Mouse (Mus musculus) layer of hippocampus, postnatal 36 days (tissue): ENCODE results near the gene Lyzl6. TPM values are rescaled to one million over a fixed set of nuclear protein-coding genes. Genes with fewer than 3 reads are reported as not detected.
"Not testable (repeated sequence)": the region's sequence is repeated elsewhere in the genome, so short reads cannot be mapped to it uniquely, and the experiment has no call there.

ENCODE experiments used
- DNase-seq, 2 experiments: peaks; one replicate each; pipeline ENCODE4 v3.0.0; 2022
- total RNA-seq, 2 experiments: library from RNA; stranded (reverse); gene quantifications; 2 replicates each; pipeline ENCODE4 v1.2.3; 2021

Lyzl6 gene
- not detected for total RNA-seq

DNA sequence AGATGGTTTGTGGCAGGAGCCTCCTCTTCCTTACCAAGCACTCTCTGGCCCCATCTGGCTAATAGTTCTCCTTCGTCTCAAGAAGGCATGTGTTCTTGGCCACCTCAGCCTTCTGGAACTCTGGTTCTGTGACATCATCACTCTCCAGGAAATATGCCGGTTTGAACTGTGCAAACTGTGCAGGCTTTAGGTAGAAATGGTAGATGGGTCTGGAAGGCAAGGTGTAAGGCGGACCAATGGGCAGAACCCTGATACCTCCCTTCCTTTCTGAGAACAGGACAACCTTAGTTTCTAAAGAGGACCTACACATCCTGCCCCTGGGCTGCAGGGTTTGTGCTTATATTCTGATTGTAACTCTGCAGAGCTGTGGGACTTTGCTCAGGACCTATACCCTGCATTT is at the start of gene Lyzl6:
Gene Lyzl6 (minus strand): TSS at position 101 of the 400 bp plus-strand sequence.
- no peak for DNase-seq

DNA sequence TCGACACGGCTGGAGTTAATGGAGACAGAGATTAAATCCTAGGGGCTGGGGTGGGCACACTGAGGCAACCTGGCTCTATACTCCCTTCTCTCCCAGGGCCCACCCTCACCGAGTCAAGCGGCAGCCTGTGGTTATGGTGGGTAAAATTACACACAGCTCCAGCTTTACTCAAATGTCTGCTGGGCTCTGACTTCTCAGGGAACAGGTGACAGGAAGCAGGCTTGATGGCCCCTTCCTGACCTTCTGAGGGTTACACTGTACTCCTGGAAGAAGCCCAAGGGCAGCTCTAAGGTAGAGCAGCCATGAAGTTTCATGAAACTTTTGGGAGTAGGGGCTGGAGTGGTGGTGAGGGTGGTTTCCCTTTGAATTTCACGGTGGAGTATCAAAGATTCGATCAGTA is 48.0 kb upstream of the Lyzl6 start:
- DNase-seq, result no peak

DNA sequence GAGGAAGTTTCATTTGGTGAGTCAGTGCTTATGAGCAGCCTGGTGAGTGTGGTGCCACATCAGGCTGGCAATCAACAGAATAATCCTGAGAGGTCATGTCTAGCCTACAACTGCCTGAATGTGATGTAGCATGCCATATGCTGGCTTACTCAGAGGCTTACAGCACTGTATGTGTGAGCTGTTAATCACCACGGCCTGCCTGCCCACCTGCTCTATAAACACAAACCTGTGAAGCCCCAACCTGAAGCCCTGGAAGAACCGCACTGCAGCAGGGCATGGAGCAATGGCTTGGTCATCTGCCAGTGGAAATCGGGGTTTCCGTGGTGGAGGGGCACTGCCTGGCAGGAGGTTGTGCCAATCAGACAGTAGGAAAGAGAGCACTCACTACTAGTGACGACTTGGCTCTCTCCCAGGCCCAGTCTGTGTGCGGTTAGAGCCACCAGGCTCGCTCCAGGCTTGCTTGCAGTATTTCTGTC is 46.6 kb upstream of the Lyzl6 start:
- DNase-seq, result peak; percentile 49 to 68

DNA sequence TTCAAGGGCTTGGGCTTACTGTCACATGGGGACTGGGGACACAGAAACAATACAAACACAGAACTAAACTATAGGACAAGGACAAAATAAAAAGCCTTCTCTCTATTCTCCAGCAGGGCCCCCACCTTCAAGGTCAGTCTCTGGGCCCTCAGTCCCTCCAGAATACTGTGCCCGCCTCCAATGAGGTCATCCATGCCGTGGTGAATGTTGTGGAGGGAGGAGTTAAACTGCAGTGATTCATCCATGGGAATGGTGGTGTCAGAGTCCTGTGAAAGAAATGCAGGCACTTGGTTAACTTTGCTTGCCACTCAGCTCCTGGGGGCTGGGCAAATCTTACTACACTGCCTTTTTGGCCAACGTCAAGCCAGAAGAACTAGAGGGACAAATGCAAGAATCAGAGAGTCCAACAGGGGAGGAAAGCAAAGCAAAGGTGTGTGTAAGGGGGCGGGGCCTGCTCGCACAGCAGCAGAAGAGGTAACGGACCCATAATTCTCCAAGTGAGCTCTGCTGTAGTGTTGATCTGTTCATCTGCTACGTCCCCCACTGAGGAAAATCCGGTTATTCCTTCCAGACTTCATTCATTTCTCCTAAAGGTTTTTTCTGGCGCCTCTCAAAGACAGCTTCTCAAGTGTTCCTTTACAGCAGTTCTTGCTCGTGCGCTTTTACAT is 45.1 kb upstream of the Lyzl6 start:
- DNase-seq, result no peak

DNA sequence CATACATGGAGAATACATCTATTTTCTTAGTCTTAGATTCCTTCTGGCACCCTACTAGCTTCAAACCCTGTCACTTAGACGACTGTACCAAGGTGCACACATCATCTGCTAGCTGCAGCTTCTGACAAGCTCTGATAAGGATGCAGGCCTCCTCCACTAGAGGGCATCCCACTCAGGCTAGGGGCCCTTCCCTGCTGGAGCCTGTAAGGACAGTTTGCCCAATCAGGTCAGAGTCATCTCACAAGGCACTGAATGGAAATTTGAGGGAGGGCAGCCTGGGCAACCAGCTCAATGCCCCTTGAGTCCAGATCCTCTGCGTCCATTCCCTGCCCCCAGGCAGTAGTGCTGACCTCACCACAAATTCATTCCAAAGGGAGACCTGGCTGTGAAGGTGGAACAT is 38.4 kb upstream of the Lyzl6 start:
- not testable (repeated sequence) for DNase-seq

DNA sequence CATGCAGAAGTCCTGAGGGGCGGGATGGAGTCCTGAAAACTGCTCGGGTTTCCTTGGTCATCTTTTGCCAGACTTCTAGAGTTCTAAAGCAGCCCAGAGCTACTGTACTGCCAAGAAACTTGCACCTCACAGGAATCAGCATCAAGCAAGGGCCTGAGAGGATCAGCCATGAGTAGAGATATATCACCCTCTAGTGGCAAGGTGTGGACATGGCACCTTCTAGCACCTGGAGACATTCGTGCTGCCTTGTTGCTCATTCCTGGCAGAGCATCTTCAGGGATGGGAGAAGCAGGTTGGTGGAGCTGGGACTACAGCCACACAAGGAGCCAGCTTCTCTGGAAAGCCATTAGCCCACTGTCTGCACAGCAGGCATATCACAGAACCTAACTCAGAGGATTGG is 36.9 kb upstream of the Lyzl6 start:
- peak; percentile 56 to 65 for DNase-seq

DNA sequence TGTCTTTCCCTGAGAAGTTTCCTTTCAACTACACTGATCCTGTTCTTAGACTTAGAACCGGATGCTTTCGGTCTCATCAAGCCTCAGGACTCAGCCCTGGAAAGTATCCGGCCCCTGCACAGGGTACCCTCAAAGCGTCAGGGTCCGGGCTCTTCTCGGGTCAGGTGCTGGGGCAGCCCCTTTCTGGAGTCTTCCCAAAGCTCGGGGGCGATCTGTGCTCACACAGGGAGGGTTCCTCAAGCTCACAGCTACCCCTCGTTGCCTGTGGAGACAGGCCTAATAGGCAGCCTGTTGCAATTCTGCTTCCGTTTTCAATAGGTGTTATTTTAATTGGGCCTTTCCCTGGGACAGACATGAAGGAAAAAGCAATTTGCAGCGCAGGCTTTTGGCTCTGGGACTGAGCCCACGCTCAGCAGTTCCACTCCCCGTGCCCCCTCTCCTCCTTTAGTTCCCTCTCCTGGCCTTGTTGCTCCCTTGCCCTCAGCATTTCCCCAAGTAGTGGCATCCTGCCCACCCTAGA is 28.3 kb upstream of the Lyzl6 start:
- no peak for DNase-seq

DNA sequence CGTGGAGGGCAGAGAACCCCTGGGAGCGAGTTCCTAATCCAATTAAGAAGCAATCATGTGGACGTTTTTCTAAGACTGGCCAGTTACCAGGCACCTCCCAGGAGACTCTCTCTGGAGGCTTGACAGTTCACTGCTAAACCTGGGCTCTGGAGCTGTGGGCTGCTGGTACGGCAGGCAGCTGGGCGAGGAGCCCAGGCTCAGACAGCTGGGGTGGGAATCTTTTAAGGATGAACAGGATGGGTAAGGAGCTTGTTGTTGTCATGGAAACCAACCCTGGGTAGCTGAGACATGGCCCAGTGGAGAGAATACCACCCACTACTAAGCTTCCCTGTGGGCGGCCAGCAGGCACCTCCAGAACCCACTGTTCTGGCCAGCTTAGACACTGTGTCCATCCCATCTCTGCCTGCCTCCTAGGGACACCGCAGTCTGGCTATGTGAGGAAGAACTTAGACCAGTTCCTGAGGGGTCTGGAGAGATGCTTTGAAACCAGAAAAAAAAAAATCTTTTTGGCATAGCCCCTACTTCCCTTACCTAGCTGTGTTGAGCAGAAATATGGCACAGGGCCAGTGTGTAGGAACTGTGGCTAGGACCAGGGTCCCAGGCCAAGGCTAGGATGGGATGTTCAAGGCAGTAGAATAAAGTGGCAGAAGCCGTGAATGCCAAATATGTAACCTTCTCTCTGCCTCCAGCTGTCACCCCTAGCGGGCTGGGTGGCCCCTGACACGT is 27.7 kb upstream of the Lyzl6 start:
- peak; percentile 69 to 71 for DNase-seq

DNA sequence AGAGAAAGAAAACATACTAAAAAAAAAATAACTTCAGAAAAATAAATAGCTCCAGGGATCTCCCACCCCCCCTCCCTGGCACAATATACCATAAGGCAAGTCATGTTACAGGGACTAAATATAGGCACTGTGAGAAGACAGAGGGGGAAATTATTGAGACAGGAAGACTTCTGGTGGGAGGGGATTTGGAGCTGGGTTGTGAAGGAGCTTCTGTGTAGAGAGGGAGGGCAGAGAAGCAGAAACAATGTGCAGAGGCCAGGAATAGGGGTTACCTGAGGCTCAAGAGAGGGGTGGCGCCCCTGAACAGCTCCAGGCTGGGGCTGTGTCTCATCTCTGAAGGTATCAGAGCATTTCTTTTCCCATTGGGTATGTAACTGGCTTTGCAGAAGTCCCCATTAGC is 27.0 kb upstream of the Lyzl6 start:
- no peak for DNase-seq

DNA sequence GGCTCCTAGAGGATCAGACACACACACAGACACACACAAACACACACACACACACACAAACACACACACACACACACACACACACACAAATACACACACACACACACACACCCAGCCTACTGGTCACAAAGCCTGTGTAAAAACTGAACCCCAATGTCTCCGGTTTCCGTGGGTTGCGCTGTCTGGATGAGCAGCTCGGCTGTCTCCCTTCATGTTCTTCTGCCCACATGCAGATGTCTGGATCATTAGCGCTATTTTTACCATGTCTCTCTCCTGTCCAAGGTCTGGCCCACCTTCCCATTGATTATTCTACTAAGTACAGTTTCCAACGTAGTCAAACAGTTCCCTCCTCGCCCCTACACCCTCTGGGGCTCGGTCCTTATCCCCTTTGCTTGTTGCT is 24.4 kb upstream of the Lyzl6 start:
- DNase-seq, result no peak

DNA sequence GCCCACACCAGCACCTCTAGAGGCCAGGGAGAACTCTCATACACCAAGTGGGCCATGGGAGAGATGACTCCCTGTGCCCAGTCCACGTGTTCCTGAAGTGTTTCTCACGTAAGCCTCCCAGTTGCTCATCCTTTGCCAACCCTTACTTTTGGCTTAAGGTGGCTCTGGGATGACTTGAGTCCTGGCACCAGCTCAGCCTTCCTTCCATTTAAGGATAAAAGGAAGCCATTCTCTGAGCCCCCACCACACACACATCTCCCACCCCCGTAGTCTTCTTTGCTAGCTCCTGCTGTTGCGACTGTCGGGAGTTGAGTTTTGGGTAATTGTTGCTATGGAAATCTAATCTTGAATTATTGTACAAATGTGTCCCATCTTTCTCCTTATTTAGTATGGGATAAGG is 23.9 kb upstream of the Lyzl6 start:
- DNase-seq, result no peak

DNA sequence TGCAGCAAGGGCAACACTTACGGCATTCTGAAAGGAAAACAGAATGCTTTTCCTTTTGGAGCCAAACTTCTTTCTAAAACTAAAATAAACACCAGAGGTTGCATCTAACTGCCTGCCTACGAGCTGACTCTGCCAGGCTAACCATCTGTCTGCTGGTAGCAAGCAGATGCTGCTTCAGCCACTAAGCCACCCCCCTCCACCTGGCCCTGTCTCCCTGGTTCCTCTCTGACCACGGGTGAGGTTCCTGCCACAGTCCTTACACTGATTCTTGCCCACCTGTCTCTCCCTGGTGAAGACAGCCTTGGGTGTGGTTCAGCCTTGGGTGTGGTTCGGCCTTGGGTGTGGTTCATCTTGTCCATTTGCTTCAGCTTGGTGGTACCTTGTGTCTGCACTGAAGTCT is 23.2 kb upstream of the Lyzl6 start:
- DNase-seq, result no peak

DNA sequence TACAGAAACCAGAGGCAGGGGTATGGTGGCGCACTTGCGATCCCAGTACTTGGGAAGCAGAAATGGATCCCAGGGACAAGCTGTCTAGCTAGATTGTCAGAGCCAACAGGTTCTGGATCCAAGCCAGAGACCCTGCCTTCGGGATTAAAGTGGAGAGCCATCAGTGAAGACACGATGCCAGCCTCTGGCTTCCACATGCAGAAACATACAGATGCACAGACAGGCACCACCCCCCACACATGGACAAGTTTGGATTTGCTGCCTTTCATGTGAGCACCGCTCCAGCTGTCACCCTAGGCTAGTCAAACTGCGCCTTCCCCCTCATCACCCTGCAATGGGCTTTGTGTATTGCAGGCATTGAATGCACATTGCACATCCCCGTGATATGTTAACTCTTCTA is 19.5 kb upstream of the Lyzl6 start:
- DNase-seq, result no peak

DNA sequence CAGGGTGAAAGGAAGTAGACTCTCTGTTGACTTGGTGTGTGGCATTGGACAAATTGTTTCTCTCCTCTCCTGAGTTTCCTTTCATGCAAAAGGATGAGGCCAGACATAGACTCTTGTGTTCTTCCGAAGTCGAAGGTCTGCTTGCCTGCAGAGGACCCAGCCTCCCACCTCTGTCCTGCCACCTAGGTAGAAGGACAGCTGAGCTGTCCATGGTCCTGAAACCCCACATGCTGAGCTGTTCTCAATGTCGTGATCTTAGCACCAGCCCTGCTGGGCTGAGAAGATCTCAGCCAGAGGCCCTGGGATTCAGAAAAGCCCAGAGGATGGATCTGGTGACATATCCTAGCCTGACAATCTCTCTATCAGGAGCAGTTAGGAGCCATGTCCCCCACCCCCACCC is 17.8 kb upstream of the Lyzl6 start:
- DNase-seq, result no peak

DNA sequence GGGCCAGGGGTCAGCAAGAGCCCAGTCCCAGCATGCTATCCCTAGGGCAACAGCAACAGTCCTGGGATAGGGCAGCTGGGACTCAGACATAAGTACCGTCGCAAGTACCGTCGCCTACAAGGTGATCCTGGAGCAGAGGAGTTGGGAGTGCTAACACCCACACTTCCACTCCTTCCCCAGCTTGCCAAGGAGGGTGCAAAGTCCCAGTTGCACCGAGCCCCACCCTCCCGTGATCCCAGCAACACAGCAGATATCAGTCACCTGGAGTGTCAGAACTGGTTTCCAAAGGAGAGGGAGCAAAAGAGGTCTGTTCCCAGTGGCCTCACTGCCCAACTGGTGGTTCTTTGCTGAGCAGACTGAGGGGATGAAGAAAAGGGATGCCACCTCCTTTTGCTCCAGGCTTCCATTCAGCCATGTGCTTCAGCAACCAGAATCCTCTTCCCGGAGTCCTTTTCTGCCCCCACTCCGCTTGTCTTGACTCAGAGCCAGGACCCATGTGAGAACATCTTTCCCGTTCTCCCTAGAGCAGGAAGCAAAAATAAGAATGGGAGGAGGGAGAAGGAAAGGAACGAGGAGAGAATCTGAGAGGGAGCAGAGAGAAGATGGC is 14.8 kb upstream of the Lyzl6 start:
- no peak for DNase-seq

DNA sequence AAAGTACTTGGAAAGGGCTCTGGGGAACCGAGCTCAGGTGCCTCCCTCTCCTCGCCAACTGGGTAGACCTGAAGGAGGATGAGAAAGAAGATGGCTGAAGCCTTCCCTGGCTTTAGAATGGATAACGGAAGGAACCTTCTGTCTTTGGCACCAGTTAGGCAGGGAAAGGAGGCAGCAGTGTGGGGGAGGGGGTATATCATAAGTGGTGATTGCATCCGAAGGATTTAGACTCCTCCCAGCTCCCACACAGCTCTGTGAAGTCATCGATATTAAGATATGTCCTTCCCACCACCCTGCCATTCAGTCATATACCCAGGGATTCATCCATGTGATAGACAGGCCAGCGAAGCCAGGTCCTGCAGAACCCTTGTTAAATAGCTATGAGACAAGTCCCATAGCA is 12.7 kb upstream of the Lyzl6 start:
- DNase-seq, result no peak

DNA sequence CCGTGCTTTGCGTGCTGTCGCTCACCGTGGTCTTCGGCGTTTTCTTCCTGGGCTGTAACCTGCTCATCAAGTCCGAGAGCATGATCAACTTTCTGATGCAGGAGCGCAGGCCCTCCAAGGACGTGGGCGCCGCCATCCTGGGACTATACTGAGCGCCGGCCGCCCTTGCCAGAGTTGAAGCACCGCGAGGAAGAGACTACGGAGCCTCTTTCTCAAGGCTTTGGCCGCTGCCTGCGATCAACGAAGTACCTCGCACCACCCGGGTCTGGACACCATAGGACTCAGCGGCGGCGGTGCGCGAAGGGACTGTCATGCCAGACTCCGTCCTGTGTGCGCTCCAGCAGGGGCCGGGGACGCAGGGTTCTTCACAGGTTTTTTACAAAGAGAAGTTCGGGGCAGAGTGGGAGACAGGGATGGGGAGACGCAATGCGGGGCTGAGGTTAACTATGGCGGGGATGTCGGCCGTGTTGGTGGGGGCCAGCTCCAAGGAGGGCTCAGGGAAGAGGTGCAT is 11.3 kb upstream of the Lyzl6 start:
- no peak for DNase-seq

DNA sequence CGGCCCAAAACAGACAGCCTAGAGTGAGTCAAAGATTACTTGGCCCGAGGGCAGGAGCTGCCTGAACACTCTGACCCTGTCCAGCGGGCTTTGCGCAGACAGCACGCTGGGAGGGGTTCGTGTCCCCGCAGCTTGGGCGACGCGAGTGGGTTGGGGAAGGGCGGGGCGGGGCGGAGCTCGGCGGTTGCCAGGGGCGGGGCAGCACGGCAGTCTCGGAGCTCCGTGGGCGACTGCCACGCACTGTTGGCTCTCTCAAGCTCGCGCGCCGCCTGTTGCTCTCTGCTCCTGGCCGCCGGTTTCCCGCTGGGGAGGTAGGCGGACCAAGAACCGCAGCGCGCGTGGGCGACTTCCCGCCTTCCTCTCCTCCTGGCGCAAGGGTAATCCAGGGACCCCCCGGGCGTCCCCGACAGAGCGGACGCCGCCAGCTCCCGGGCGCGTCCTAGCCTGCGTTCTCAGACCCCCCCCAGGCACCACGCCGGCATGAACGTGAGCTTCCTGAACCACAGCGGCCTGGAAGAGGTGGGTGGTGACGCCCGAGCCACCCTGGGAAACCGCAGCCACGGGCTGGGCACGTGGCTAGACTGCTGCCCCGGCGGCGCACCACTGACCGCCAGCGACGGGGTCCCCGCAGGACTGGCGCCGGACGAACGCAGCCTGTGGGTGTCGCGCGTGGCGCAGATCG is 10.8 kb upstream of the Lyzl6 start, which contains the start of gene Rprml:
Gene Rprml (plus strand): TSS at position 270 of the 682 bp plus-strand sequence.
- peak; percentile 84 for DNase-seq

DNA sequence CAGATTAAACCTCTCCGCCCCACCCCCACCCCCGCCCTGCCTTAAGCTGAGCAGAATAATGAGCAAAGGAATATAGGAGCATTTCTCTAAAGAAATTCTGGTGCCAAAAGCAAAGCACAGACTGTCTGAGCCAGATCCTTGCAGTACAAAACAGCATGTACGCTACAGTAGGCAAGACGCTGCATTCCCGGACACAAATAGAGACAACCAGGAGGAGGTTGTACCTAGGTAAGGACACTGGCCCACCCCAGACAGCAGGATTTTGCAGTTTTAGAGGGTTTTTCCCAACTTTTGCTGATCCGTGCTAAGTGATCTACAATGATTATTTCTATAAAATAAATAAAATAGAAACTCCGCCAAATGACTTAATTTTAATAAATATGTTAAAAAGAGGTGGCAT is 10.0 kb upstream of the Lyzl6 start:
- DNase-seq, result no peak

DNA sequence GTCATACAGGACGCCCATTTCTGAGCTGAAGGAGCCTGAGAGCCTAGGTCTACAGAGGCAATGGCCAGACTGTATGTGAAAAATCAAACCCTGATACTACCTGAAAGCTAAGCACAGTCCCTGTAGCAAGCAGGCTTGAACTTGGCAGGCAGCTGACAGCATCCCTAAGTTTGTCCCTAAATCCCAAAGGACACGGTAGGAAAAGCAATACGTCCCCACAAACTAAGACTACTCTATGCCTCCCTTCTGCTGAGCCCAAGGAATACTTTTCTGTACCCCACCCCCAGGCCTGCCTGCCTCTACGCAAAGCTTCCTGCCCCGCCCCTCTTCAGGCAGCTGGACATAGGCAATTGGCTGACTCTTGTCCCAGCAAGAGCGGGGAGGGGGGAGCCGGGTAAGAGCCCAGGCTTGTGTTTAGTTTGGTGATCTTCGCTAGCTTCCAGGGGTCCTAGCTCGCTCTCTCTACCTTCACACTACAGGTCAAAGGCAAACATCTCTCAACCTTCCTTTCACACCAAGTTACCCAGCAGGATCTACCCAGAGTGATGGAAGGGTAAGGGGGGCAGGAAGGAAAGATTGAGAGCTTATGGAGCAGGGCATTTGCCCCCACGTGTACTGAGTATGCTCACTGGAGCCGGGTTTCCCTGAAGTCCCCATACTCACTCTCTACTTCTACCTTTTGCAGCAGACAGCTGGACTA is 9.4 kb upstream of the Lyzl6 start:
- DNase-seq, result no peak

DNA sequence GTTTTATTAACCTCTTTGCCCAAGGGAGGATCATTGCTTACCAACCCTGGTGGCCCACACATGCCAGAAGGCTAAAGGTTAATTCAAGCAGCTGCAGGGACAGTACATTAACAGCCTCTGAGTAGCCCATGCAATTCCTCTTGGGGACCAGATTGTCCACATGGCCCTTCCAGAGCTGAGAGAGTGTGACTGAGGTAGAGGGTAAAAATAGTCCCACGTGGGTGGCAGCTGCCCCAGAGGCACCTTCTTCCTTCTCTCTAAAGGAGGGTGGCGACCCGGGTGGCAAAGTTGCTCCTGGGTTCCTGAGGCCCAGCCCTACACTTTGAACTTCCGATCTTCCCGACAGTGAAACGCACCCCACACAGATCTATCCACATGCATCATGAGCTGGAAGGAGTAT is 7.6 kb upstream of the Lyzl6 start:
- no peak for DNase-seq

DNA sequence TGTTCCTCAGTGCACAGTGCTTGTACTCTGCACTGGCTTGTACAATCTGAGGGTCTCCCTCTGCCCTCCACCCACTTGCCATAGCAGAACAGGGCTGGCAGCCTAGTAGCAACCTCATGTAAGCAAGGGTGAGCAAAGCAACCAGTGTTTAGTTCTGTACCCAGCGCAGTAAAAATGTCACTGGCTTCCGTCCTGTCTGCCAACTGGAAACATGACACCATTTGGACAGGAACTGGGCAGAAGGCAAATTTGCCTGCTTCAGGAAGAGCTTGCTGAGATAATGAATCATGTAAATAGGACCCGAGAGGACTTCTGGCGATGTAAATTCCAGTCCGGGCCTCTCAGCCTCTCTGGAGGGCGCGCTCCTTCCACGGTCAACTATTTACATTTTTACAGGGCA is 7.0 kb upstream of the Lyzl6 start:
- no peak for DNase-seq
